Mouse (Mus musculus) erythroid progenitor cell, adult 5-6 weeks (primary cell): ENCODE results near the gene Gapdh. TPM values are rescaled to one million over a fixed set of nuclear protein-coding genes. Genes with fewer than 3 reads are reported as not detected.
A peak's percentile ranks its signal among the peaks of the same experiment; 100 is the strongest.

Experiments used
- ATAC-seq: replicated peaks from 2 replicates; pipeline ENCODE4 v1.8.0; 2016; ENCODE audit warnings: moderate number of reproducible peaks, mild to moderate bottlenecking, moderate TSS enrichment, inconsistent platforms; ENCODE audit not compliant: poor library complexity, low FRiP score, severe bottlenecking
- total RNA-seq, 2 experiments: library from RNA; stranded (forward) in 1 of 2; stranded (reverse) in 1 of 2; fragments of 150-400 nt in 1 of 2; fragments of 186-747, 209-891 nt in 1 of 2; gene quantifications; 2 replicates each; pipeline versions ENCODE4 v1.2.3 to v1.2.4; 2015 to 2017; ENCODE audit warnings: low replicate concordance in 2 of 2

Gene Gapdh
- total RNA-seq, 2 experiments from 2014 or later: 228 to 683 TPM

GRCm38 (mm10) chr6:125153682-125154081, 12.6 kb downstream of the Gapdh start:
- no peak for ATAC-seq

- ATAC-seq: no peak
Measured at GRCm38 (mm10) chr6:125153018-125153389, 13.3 kb downstream of the Gapdh start.

- ATAC-seq: peak; percentile 43; the same call in 1 of the 2 replicates
Measured at GRCm38 (mm10) chr6:125152212-125153017, 13.9 kb downstream of the Gapdh start.

- ATAC-seq: no peak
Measured at GRCm38 (mm10) chr6:125149569-125149950, 16.7 kb downstream of the Gapdh start.

GRCm38 (mm10) chr6:125148926-125149568, 17.2 kb downstream of the Gapdh start:
- no peak for ATAC-seq

- no peak for ATAC-seq
Measured at GRCm38 (mm10) chr6:125148251-125148925, 17.9 kb downstream of the Gapdh start.

GRCm38 (mm10) chr6:125147329-125147728, 18.9 kb downstream of the Gapdh start:
- no peak for ATAC-seq

GRCm38 (mm10) chr6:125146797-125147196, 19.5 kb downstream of the Gapdh start:
- ATAC-seq: no peak

- ATAC-seq: no peak
Measured at GRCm38 (mm10) chr6:125146148-125146547, 20.1 kb downstream of the Gapdh start.

GRCm38 (mm10) chr6:125145479-125145951, 20.8 kb downstream of the Gapdh start:
- peak; percentile 35 for ATAC-seq

GRCm38 (mm10) chr6:125145001-125145400, 21.3 kb downstream of the Gapdh start, which contains the start of gene Iffo1:
Gene Iffo1, plus strand, starts transcription at chr6:125145241.
- peak; percentile 94 for ATAC-seq

GRCm38 (mm10) chr6:125143904-125144303, 22.4 kb downstream of the Gapdh start:
- ATAC-seq: no peak

GRCm38 (mm10) chr6:125143128-125143527, 23.1 kb downstream of the Gapdh start:
- no peak for ATAC-seq

GRCm38 (mm10) chr6:125142436-125142835, 23.8 kb downstream of the Gapdh start:
- ATAC-seq: no peak

GRCm38 (mm10) chr6:125139747-125140146, 26.5 kb downstream of the Gapdh start:
- no peak for ATAC-seq

- ATAC-seq: no peak
Measured at GRCm38 (mm10) chr6:125137002-125137671, 29.1 kb downstream of the Gapdh start.

GRCm38 (mm10) chr6:125132470-125132869, 33.8 kb downstream of the Gapdh start:
- no peak for ATAC-seq

- peak; percentile 93 for ATAC-seq
Measured at GRCm38 (mm10) chr6:125131302-125132156, 34.7 kb downstream of the Gapdh start, which contains the start of gene Nop2. Gene Nop2, plus strand, starts transcription at chr6:125131909.
